Mouse (Mus musculus): ENCODE measurements around the gene Btnl10.
"Not testable (repeated sequence)": the region's sequence is repeated elsewhere in the genome, so short reads cannot be mapped to it uniquely, and the experiment has no call there.

Btnl10 gene

GRCm38 (mm10) chr11:58930254-58930653 lies 12.5 kb downstream of the Btnl10 start:
- ATAC-seq (ENCODE audit: low TSS enrichment): no peak

GRCm38 (mm10) chr11:58931576-58931975 lies 13.9 kb downstream of the Btnl10 start:
- ATAC-seq (ENCODE audit: low TSS enrichment): peak; percentile 24; the same call in 1 of the 2 replicates

GRCm38 (mm10) chr11:58937909-58938308 lies 20.2 kb downstream of the Btnl10 start:
- no peak for ATAC-seq (ENCODE audit: low TSS enrichment)

GRCm38 (mm10) chr11:58938322-58939087 lies 20.8 kb downstream of the Btnl10 start, which contains the start of gene Rnf187:
TSS of gene Rnf187 (minus strand) at chr11:58938916.
- peak; percentile 93 for ATAC-seq (ENCODE audit: low TSS enrichment)

GRCm38 (mm10) chr11:58939088-58939439 lies 21.4 kb downstream of the Btnl10 start:
- peak; percentile 5; the same call in 1 of the 2 replicates for ATAC-seq (ENCODE audit: low TSS enrichment)

GRCm38 (mm10) chr11:58944136-58944535 lies 26.4 kb downstream of the Btnl10 start:
- ATAC-seq (ENCODE audit: low TSS enrichment): no peak

GRCm38 (mm10) chr11:58947306-58947705 lies 29.6 kb downstream of the Btnl10 start:
- no peak for ATAC-seq (ENCODE audit: low TSS enrichment)

- peak; percentile 49 for ATAC-seq (ENCODE audit: low TSS enrichment)
Observed at GRCm38 (mm10) chr11:58947798-58948528, 30.3 kb downstream of the Btnl10 start.

- ATAC-seq (ENCODE audit: low TSS enrichment): peak; percentile 81
Observed at GRCm38 (mm10) chr11:58948542-58949479, 31.1 kb downstream of the Btnl10 start, which contains the start of gene Hist3h2ba. TSS of gene Hist3h2ba (plus strand) at chr11:58948920.

GRCm38 (mm10) chr11:58949480-58950431 lies 32.0 kb downstream of the Btnl10 start:
- ATAC-seq (ENCODE audit: low TSS enrichment): peak; percentile 36; the same call in 1 of the 2 replicates

- ATAC-seq (ENCODE audit: low TSS enrichment): no peak
Observed at GRCm38 (mm10) chr11:58951210-58951609, 33.5 kb downstream of the Btnl10 start.

GRCm38 (mm10) chr11:58953351-58954169 lies 35.9 kb downstream of the Btnl10 start:
- no peak for ATAC-seq (ENCODE audit: low TSS enrichment)

- not testable (repeated sequence) for ATAC-seq (ENCODE audit: low TSS enrichment)
Observed at GRCm38 (mm10) chr11:58954170-58954419, 36.4 kb downstream of the Btnl10 start.

- ATAC-seq (ENCODE audit: low TSS enrichment): peak; percentile 65
Observed at GRCm38 (mm10) chr11:58954420-58955142, 36.9 kb downstream of the Btnl10 start, which contains the start of the genes Hist3h2a and Trim17. TSS of gene Hist3h2a (plus strand) at chr11:58954685. TSS of gene Trim17 (plus strand) at chr11:58954685.

- ATAC-seq (ENCODE audit: low TSS enrichment): no peak
Observed at GRCm38 (mm10) chr11:58955143-58955867, 37.6 kb downstream of the Btnl10 start.

GRCm38 (mm10) chr11:58955868-58956257 lies 38.2 kb downstream of the Btnl10 start:
- ATAC-seq (ENCODE audit: low TSS enrichment): no peak

GRCm38 (mm10) chr11:58957226-58957914 lies 39.7 kb downstream of the Btnl10 start:
- peak; percentile 16; the same call in 1 of the 2 replicates for ATAC-seq (ENCODE audit: low TSS enrichment)

- no peak for ATAC-seq (ENCODE audit: low TSS enrichment)
Observed at GRCm38 (mm10) chr11:58958536-58958935, 40.8 kb downstream of the Btnl10 start.

All from frontal cortex, adult (tissue).